Mouse (Mus musculus) forebrain, embryonic 14.5 days (tissue): Measurements from ENCODE around the gene Nt5dc2. TPM values are rescaled to one million over a fixed set of nuclear protein-coding genes. Genes with fewer than 3 reads are reported as not detected.
A peak's percentile ranks its signal among the peaks of the same experiment; 100 is the strongest.

ENCODE experiments used
- ATAC-seq: fragments of 200-750 bp; cut with Nextera tagmentation; 2 replicates; pipeline ENCODE4 v1.8.0; 2017; ENCODE audit warnings: mild to moderate bottlenecking, moderate library complexity
- DNase-seq: peaks from one replicate; pipeline ENCODE4 v3.0.0-alpha.2; 2015; ENCODE audit warnings: low spot score
- H3K27ac ChIP-seq: fragments of 300-500 bp; sonication (generic); 2 replicates; pipeline ENCODE4 v1.5.1; 2014; ENCODE audit warnings: low read depth, mild to moderate bottlenecking, control low read depth, low read length, moderate library complexity
- H3K27me3 ChIP-seq: fragments of 300-500 bp; sonication (generic); replicated peaks from 2 replicates; pipeline ENCODE4 v1.6.1; 2014; ENCODE audit warnings: low read length, control low read depth, mixed read lengths; ENCODE audit not compliant: control insufficient read depth, insufficient read depth
- H3K36me3 ChIP-seq: fragments of 300-500 bp; sonication (generic); 2 replicates; pipeline ENCODE4 v1.6.1; 2014; ENCODE audit warnings: low read length, control low read depth; ENCODE audit not compliant: control insufficient read depth, insufficient read depth
- H3K4me1 ChIP-seq: fragments of 300-500 bp; sonication (generic); 2 replicates; pipeline ENCODE4 v1.6.1; 2014; ENCODE audit warnings: antibody characterized with exemption, low read length, control low read depth; ENCODE audit not compliant: control insufficient read depth, insufficient read depth
- H3K4me2 ChIP-seq: fragments of 300-500 bp; sonication (generic); 2 replicates; pipeline ENCODE4 v1.6.1; 2014; ENCODE audit warnings: mild to moderate bottlenecking, control low read depth, low read length
- H3K4me3 ChIP-seq: fragments of 300-500 bp; sonication (generic); 2 replicates; pipeline ENCODE4 v1.5.1; 2014; ENCODE audit warnings: low read depth, low read length, control low read depth
- H3K9ac ChIP-seq: fragments of 300-500 bp; sonication (generic); 2 replicates; pipeline ENCODE4 v1.6.1; 2014; ENCODE audit warnings: mild to moderate bottlenecking, low read length, control low read depth, moderate library complexity
- H3K9me3 ChIP-seq: fragments of 300-500 bp; sonication (generic); replicated peaks from 2 replicates; pipeline ENCODE4 v1.6.1; 2016; ENCODE audit warnings: low read length, control low read depth, mixed read lengths; ENCODE audit not compliant: control insufficient read depth
- WGBS: fragments of 180-500 bp; shearing (Covaris S2); extraction: QIAGEN DNeasy Blood & Tissue Kit; methylation state at CpG from one replicate; pipeline ENCODE4 v1.1.7; 2014; 5-methylcytosine and 5-hydroxymethylcytosine counted together
- polyA plus RNA-seq: library from polyadenylated mRNA; unstranded; fragments of >200 nt; fragmentation: Nextera tagmentation; extraction: Ambion mirVana; gene quantifications from 2 replicates; pipeline ENCODE4 v1.2.1, GENCODE M21; 2014

Nt5dc2 gene
- polyA plus RNA-seq, 1 experiment from 2014 or later = 288 TPM

- H3K4me3 ChIP-seq = no peak overlapping the region
- no peaks in the 10 kb centered on the region for H3K27me3 ChIP-seq
- no peaks in the 10 kb centered on the region for H3K4me1 ChIP-seq
- no peak overlapping the region for H3K4me2 ChIP-seq
- H3K9me3 ChIP-seq = no peaks in the 10 kb centered on the region
- ATAC-seq = peak; percentile 52; the same call in 1 of the 2 replicates
- WGBS = 74% methylated on average over 8 of the region's 8 CpGs
- DNase-seq = peak; percentile 27
- no peak overlapping the region for H3K27ac ChIP-seq
- H3K36me3 ChIP-seq = no peaks in the 10 kb centered on the region
- H3K9ac ChIP-seq = no peak overlapping the region
Measured at GRCm38 (mm10) chr14:31164067-31164466, 33.2 kb downstream of the Nt5dc2 start.

DNA sequence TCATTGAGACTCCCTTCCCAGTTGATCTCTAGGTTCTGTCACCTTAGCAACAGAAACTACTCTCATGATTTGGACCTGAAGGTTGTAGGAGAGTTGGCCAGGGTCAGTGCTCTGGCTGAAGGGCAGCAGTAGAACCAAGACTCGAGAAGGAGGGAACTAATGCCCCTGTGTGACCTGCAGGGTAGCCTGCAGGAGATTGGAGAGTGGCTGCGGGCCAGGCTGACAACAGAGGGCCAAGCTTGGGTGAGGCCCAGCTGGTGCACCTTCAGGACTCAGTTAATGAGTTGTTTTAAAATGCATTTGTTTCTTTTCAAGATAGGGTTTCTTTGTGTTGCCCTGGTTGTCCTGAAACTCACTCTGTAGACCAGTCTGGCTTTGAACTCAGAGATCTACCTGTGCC lies 34.2 kb downstream of the Nt5dc2 start:
- no peak for DNase-seq
- H3K9ac ChIP-seq = no peak overlapping the region
- H3K4me1 ChIP-seq = no peaks in the 10 kb centered on the region
- WGBS = 69% methylated on average over 2 of the region's 2 CpGs
- no peaks in the 10 kb centered on the region for H3K9me3 ChIP-seq
- no peaks in the 10 kb centered on the region for H3K27me3 ChIP-seq
- H3K4me2 ChIP-seq = no peak overlapping the region
- H3K27ac ChIP-seq = no peak overlapping the region
- no peak overlapping the region for H3K4me3 ChIP-seq
- ATAC-seq = no peak
- H3K36me3 ChIP-seq = peaks cover under 1% of the 10 kb centered on the region; the same call in 1 of the 2 replicates

- no peak for ATAC-seq
- Histone ChIP-seq H3K27ac (no peak overlapping the region), H3K4me1 (no peaks in the 10 kb centered on the region), H3K27me3 (no peaks in the 10 kb centered on the region), H3K36me3 (peaks cover 5% of the 10 kb centered on the region), H3K9ac (no peak overlapping the region), H3K9me3 (no peaks in the 10 kb centered on the region), H3K4me2 (no peak overlapping the region), H3K4me3 (no peak overlapping the region)
- no peak for DNase-seq
- WGBS = 55% methylated on average over 7 of the region's 7 CpGs
Measured at GRCm38 (mm10) chr14:31165458-31165857, 34.6 kb downstream of the Nt5dc2 start.

- H3K9ac ChIP-seq = no peak overlapping the region
- no peak for DNase-seq
- H3K4me3 ChIP-seq = no peak overlapping the region
- peaks cover 12% of the 10 kb centered on the region for H3K36me3 ChIP-seq
- H3K4me2 ChIP-seq = no peak overlapping the region
- no peak for ATAC-seq
- 74% methylated on average over 10 of the region's 10 CpGs for WGBS
- H3K27me3 ChIP-seq = no peaks in the 10 kb centered on the region
- no peaks in the 10 kb centered on the region for H3K4me1 ChIP-seq
- no peaks in the 10 kb centered on the region for H3K9me3 ChIP-seq
- peak overlapping the region; percentile 44; the same call in 1 of the 2 replicates for H3K27ac ChIP-seq
Measured at GRCm38 (mm10) chr14:31165991-31166630, 35.3 kb downstream of the Nt5dc2 start.

GRCm38 (mm10) chr14:31166827-31167226 lies 36.0 kb downstream of the Nt5dc2 start:
- peak; percentile 13; the same call in 1 of the 2 replicates for ATAC-seq
- WGBS = 57% methylated on average over 9 of the region's 9 CpGs
- Histone ChIP-seq H3K4me1 (no peaks in the 10 kb centered on the region), H3K27ac (peak overlapping the region; percentile 44; the same call in 1 of the 2 replicates), H3K4me3 (no peak overlapping the region), H3K9ac (no peak overlapping the region), H3K27me3 (no peaks in the 10 kb centered on the region), H3K36me3 (peaks cover 19% of the 10 kb centered on the region), H3K4me2 (0 out of 2 replicates have a peak overlapping the region, but pooled peaks have one; percentile 5), H3K9me3 (no peaks in the 10 kb centered on the region)
- peak; percentile 37 for DNase-seq

- WGBS = 61% methylated on average over 10 of the region's 10 CpGs
- Histone ChIP-seq H3K27ac (no peak within 1 kb of the TSS), H3K4me3 (no peak within 1 kb of the TSS)
Measured at GRCm38 (mm10) chr14:31168425-31168824, 37.6 kb downstream of the Nt5dc2 start, which contains the start of gene Stab1. Gene Stab1, minus strand, starts transcription at chr14:31168641.

DNA sequence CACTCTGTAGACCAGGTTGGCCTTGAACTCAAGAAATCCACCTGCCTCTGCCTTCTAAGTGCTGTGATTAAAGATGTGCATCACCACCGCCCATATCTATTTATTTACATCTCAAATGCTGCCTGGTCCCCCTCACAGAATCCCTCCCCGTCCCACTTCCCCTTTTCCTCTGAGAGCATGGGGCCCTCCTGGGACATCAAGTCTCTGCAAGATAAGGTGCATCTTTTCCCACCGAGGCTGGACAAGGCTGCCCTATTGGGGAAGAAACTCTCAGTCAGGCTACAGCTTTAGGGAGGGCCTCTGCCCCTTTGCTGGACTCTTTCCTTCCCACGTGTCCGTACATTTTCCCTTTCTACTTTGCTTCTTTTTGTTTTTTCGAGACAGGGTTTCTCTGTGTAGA lies 38.7 kb downstream of the Nt5dc2 start:
- DNase-seq = no peak
- WGBS = 82% methylated on average over 6 of the region's 6 CpGs
- Histone ChIP-seq H3K27ac (no peak overlapping the region), H3K4me3 (no peak overlapping the region), H3K27me3 (no peaks in the 10 kb centered on the region), H3K9me3 (no peaks in the 10 kb centered on the region), H3K4me2 (no peak overlapping the region), H3K4me1 (no peaks in the 10 kb centered on the region), H3K36me3 (peaks cover 46% of the 10 kb centered on the region), H3K9ac (no peak overlapping the region)
- ATAC-seq = no peak

More at GRCm38 (mm10) chr14:31168425-31168824, 37.6 kb downstream of the Nt5dc2 start, which contains the start of gene Stab1:
- Histone ChIP-seq H3K36me3 (peaks cover 35% of the 10 kb centered on the region), H3K9ac (no peak within 1 kb of the TSS), H3K4me2 (no peak within 1 kb of the TSS), H3K9me3 (no peaks in the 10 kb centered on the region), H3K27me3 (no peaks in the 10 kb centered on the region), H3K4me1 (no peaks in the 10 kb centered on the region)
- ATAC-seq (no peak), DNase-seq (no peak)

GRCm38 (mm10) chr14:31170963-31171362 lies 40.1 kb downstream of the Nt5dc2 start:
- H3K27me3 ChIP-seq = no peaks in the 10 kb centered on the region
- no peak overlapping the region for H3K9ac ChIP-seq
- peak overlapping the region; percentile 39; the same call in 1 of the 2 replicates for H3K27ac ChIP-seq
- H3K4me1 ChIP-seq = no peaks in the 10 kb centered on the region
- H3K36me3 ChIP-seq = peaks cover 60% of the 10 kb centered on the region
- H3K9me3 ChIP-seq = no peaks in the 10 kb centered on the region
- no peak overlapping the region for H3K4me2 ChIP-seq
- ATAC-seq (no peak), DNase-seq (no peak)
- no peak overlapping the region for H3K4me3 ChIP-seq
- 88% methylated on average over 13 of the region's 13 CpGs for WGBS

DNA sequence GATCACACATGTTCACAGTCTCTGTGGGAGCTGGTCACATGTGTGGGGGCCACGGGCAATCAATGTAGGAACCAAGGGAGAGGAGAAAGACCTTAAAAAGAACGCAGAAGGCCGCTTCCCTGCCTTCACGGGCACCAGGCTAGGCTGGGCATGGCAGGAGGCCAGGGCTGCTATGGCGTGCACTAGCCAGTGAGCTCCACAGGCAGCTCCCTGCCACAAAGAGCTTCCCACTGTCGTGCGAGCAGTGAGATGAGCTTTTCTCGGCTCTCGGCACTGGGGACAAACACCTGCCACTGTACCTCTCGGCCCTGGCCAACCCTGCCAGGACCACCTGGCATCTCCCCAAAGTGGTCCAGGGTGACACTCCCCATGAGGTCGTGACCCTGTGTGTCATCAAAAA lies 40.5 kb downstream of the Nt5dc2 start:
- no peaks in the 10 kb centered on the region for H3K27me3 ChIP-seq
- DNase-seq = peak; percentile 30
- 72% methylated on average over 11 of the region's 11 CpGs for WGBS
- peak overlapping the region; percentile 39; the same call in 1 of the 2 replicates for H3K27ac ChIP-seq
- ATAC-seq = 0 out of 2 replicates have a peak, but pooled peaks have one; percentile 15
- H3K36me3 ChIP-seq = peaks cover 64% of the 10 kb centered on the region
- H3K4me1 ChIP-seq = no peaks in the 10 kb centered on the region
- H3K4me3 ChIP-seq = no peak overlapping the region
- no peak overlapping the region for H3K4me2 ChIP-seq
- no peaks in the 10 kb centered on the region for H3K9me3 ChIP-seq
- no peak overlapping the region for H3K9ac ChIP-seq
